Mouse (Mus musculus): ENCODE results near the gene Tfrc. TPM values are rescaled to one million over a fixed set of nuclear protein-coding genes. Genes with fewer than 3 reads are reported as not detected.

Tfrc gene
- total and polyA plus RNA-seq, 2 experiments from 2014 or later, result 39.8 to 51.2 TPM

- Histone ChIP-seq H3K9me3 (ENCODE audit: low read length) (no peaks in the 10 kb centered on the region), H3K4me1 (ENCODE audit: insufficient read depth, low read length) (peaks cover 11% of the 10 kb centered on the region), H3K4me2 (ENCODE audit: low read depth, low read length, poor library complexity, severe bottlenecking) (no peak overlapping the region), H3K27ac (ENCODE audit: low read depth, low read length) (no peak overlapping the region), H3K27me3 (ENCODE audit: insufficient read depth, low read length) (no peaks in the 10 kb centered on the region), H3K9ac (replicated peaks; ENCODE audit: low read length, poor library complexity, severe bottlenecking) (no peak overlapping the region), H3K4me3 (ENCODE audit: low read depth, low read length) (no peak overlapping the region), H3K36me3 (ENCODE audit: insufficient read depth, low read length) (no peaks in the 10 kb centered on the region)
- no peak for ATAC-seq (ENCODE audit: low FRiP score)
- WGBS, result 78% methylated on average over 8 of the region's 8 CpGs
- TF ChIP-seq CTCF (IDR thresholded peaks at IDR 0.05), result no peak
- DNase-seq (ENCODE audit: low spot score), result no peak
Measured at GRCm38 (mm10) chr16:32656794-32657193, 48.1 kb downstream of the Tfrc start.

- no peak for ATAC-seq (ENCODE audit: low FRiP score)
- peak overlapping the region; percentile 80; the same call in 1 of the 2 replicates for H3K27ac ChIP-seq (ENCODE audit: low read depth, low read length)
- no peak overlapping the region for H3K4me3 ChIP-seq (ENCODE audit: low read depth, low read length)
- H3K36me3 ChIP-seq (ENCODE audit: insufficient read depth, low read length), result no peaks in the 10 kb centered on the region
- H3K9me3 ChIP-seq (ENCODE audit: low read length), result no peaks in the 10 kb centered on the region
- no peak for DNase-seq (ENCODE audit: low spot score)
- peaks cover 14% of the 10 kb centered on the region for H3K4me1 ChIP-seq (ENCODE audit: insufficient read depth, low read length)
- H3K9ac ChIP-seq (replicated peaks; ENCODE audit: low read length, poor library complexity, severe bottlenecking), result no peak overlapping the region
- peak overlapping the region; percentile 67 for H3K4me2 ChIP-seq (ENCODE audit: low read depth, low read length, poor library complexity, severe bottlenecking)
- H3K27me3 ChIP-seq (ENCODE audit: insufficient read depth, low read length), result no peaks in the 10 kb centered on the region
- no peak for TF ChIP-seq CTCF (IDR thresholded peaks at IDR 0.05)
- 88% methylated on average over 16 of the region's 16 CpGs for WGBS
Measured at GRCm38 (mm10) chr16:32657498-32658250, 49.0 kb downstream of the Tfrc start.

DNA sequence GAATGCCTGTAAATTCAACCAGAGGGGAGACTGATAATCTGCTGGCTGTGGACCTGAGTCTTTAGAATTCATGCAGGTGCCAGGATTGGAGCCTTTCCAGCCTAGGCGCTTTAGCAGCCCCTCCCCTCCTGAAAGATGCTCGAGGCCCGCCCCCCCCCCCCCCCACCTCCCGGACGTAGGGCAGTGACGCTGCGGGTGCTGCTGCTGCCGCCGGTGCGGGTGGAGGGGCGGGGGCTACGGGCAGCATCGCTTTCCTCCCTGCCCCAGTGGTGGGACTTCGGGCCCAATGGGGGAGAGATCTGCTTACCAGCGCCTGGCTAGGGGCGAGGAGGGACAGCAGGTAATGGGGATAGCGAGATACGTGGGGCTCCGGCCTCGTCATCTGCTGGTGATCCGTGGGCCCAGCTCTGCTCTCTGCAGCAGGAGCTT lies 50.0 kb downstream of the Tfrc start:
- H3K4me1 ChIP-seq (ENCODE audit: insufficient read depth, low read length), result peaks cover 14% of the 10 kb centered on the region
- peak; percentile 31; the same call in 1 of the 2 replicates for ATAC-seq (ENCODE audit: low FRiP score)
- TF ChIP-seq CTCF (IDR thresholded peaks at IDR 0.05), result no peak

GRCm38 (mm10) chr16:32659385-32659784 lies 50.7 kb downstream of the Tfrc start:
- H3K27me3 ChIP-seq (ENCODE audit: insufficient read depth, low read length), result no peaks in the 10 kb centered on the region
- peak; percentile 85 for DNase-seq (ENCODE audit: low spot score)
- H3K4me1 ChIP-seq (ENCODE audit: insufficient read depth, low read length), result peaks cover 14% of the 10 kb centered on the region
- peak overlapping the region; percentile 50 for H3K4me3 ChIP-seq (ENCODE audit: low read depth, low read length)
- no peak for ATAC-seq (ENCODE audit: low FRiP score)
- H3K9ac ChIP-seq (replicated peaks; ENCODE audit: low read length, poor library complexity, severe bottlenecking), result peak overlapping the region; percentile 83
- 3% methylated on average over 8 of the region's 8 CpGs for WGBS
- peaks cover 5% of the 10 kb centered on the region; the same call in 1 of the 2 replicates for H3K36me3 ChIP-seq (ENCODE audit: insufficient read depth, low read length)
- H3K9me3 ChIP-seq (ENCODE audit: low read length), result no peaks in the 10 kb centered on the region
- peak overlapping the region; percentile 67 for H3K4me2 ChIP-seq (ENCODE audit: low read depth, low read length, poor library complexity, severe bottlenecking)
- H3K27ac ChIP-seq (ENCODE audit: low read depth, low read length), result peak overlapping the region; percentile 80
- TF ChIP-seq CTCF (IDR thresholded peaks at IDR 0.05), result peak; percentile 94

More for the DNA sequence above, 50.0 kb downstream of the Tfrc start:
- WGBS, result 0% methylated on average over 5 of the region's 21 CpGs
- Histone ChIP-seq H3K4me3 (ENCODE audit: low read depth, low read length) (peak overlapping the region; percentile 50), H3K27ac (ENCODE audit: low read depth, low read length) (peak overlapping the region; percentile 80), H3K27me3 (ENCODE audit: insufficient read depth, low read length) (no peaks in the 10 kb centered on the region), H3K9me3 (ENCODE audit: low read length) (no peaks in the 10 kb centered on the region), H3K9ac (replicated peaks; ENCODE audit: low read length, poor library complexity, severe bottlenecking) (peak overlapping the region; percentile 83), H3K4me2 (ENCODE audit: low read depth, low read length, poor library complexity, severe bottlenecking) (peak overlapping the region; percentile 67), H3K36me3 (ENCODE audit: insufficient read depth, low read length) (no peaks in the 10 kb centered on the region)
- peak; percentile 58 for DNase-seq (ENCODE audit: low spot score)

GRCm38 (mm10) chr16:32660095-32660494 lies 51.4 kb downstream of the Tfrc start:
- no peak overlapping the region for H3K9ac ChIP-seq (replicated peaks; ENCODE audit: low read length, poor library complexity, severe bottlenecking)
- H3K36me3 ChIP-seq (ENCODE audit: insufficient read depth, low read length), result peaks cover 5% of the 10 kb centered on the region; the same call in 1 of the 2 replicates
- peaks cover 14% of the 10 kb centered on the region for H3K4me1 ChIP-seq (ENCODE audit: insufficient read depth, low read length)
- DNase-seq (ENCODE audit: low spot score) (no peak), ATAC-seq (ENCODE audit: low FRiP score) (no peak)
- H3K27me3 ChIP-seq (ENCODE audit: insufficient read depth, low read length), result no peaks in the 10 kb centered on the region
- no peak for TF ChIP-seq CTCF (IDR thresholded peaks at IDR 0.05)
- no peaks in the 10 kb centered on the region for H3K9me3 ChIP-seq (ENCODE audit: low read length)
- WGBS, result 23% methylated on average over 1 of the region's 1 CpGs
- peak overlapping the region; percentile 67 for H3K4me2 ChIP-seq (ENCODE audit: low read depth, low read length, poor library complexity, severe bottlenecking)
- no peak overlapping the region for H3K4me3 ChIP-seq (ENCODE audit: low read depth, low read length)
- H3K27ac ChIP-seq (ENCODE audit: low read depth, low read length), result peak overlapping the region; percentile 34; the same call in 1 of the 2 replicates

All from midbrain, postnatal 0 days (tissue).